Mouse (Mus musculus): Measurements from ENCODE around the gene Clasp1.

DNA sequence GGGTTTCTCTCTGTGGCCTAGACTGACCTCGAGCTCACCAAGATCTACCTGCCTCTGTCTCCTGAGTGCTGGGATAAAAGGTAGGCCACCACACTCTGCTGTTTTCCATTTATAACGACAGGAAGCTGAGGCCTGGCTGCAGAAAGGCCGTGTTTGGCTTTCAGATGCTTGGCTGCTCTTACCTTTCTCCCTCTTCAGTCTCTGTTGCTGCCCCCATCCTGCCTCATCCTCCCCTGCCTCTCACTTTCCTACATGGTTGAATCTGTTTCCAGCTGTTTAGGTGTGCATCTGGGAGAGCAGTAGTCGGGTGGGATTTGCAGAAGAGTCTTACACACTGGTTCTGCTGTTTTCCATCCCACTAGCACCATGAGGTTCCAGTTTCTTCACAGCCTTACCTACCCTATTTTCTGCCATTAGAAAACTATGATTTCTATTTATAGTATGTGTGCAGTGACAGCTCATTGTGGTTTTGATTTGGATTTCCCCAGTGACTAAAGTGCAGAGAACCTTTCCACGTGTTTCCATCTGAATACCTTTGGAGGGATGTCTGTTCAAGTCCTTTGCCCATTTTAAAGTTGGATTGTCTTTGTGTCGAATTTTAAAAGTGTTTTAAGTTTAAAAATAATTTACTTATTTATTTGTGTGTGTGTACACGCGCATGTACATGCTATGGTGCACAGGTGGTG, 10.9 kb downstream of the Clasp1 start:
- no peak for TF ChIP-seq CTCF (IDR thresholded peaks at IDR 0.05)
- TF ChIP-seq EP300 (IDR thresholded peaks at IDR 0.05) = no peak
